Mouse (Mus musculus) kidney, embryonic 14.5 days (tissue): Measurements from ENCODE around the gene Aars2. TPM values are rescaled to one million over a fixed set of nuclear protein-coding genes. Genes with fewer than 3 reads are reported as not detected.
A peak's percentile ranks its signal among the peaks of the same experiment; 100 is the strongest.

ENCODE experiments used
- ATAC-seq: fragments of 200-750 bp; cut with Nextera tagmentation; 2 replicates; pipeline ENCODE4 v1.8.0; 2017; ENCODE audit warnings: moderate number of reproducible peaks, mild to moderate bottlenecking, moderate TSS enrichment, moderate library complexity; ENCODE audit not compliant: low FRiP score, low TSS enrichment
- H3K27ac ChIP-seq: fragments of 300-500 bp; sonication (generic); 2 replicates; pipeline ENCODE4 v1.5.1; 2014; ENCODE audit warnings: low read depth, mild to moderate bottlenecking, low read length, moderate library complexity, mixed read lengths
- H3K27me3 ChIP-seq: fragments of 300-500 bp; sonication (generic); 2 replicates; pipeline ENCODE4 v1.6.1; 2014; ENCODE audit warnings: mild to moderate bottlenecking, low read length; ENCODE audit not compliant: control insufficient read depth, insufficient read depth
- H3K36me3 ChIP-seq: fragments of 300-500 bp; sonication (generic); 2 replicates; pipeline ENCODE4 v1.6.1; 2014; ENCODE audit warnings: low read length, mixed read lengths; ENCODE audit not compliant: control insufficient read depth, insufficient read depth
- H3K4me1 ChIP-seq: fragments of 300-500 bp; sonication (generic); 2 replicates; pipeline ENCODE4 v1.6.1; 2014; ENCODE audit warnings: low read length, mixed read lengths; ENCODE audit not compliant: control insufficient read depth, insufficient read depth
- H3K4me2 ChIP-seq: fragments of 300-500 bp; sonication (generic); replicated peaks from 2 replicates; pipeline ENCODE4 v1.6.1; 2014; ENCODE audit warnings: low read depth, mild to moderate bottlenecking, low read length
- H3K4me3 ChIP-seq: fragments of 300-500 bp; sonication (generic); 2 replicates; pipeline ENCODE4 v1.5.1; 2014; ENCODE audit warnings: mild to moderate bottlenecking, low read length
- H3K9ac ChIP-seq: fragments of 300-500 bp; sonication (generic); 2 replicates; pipeline ENCODE4 v1.6.1; 2014; ENCODE audit warnings: low read depth, mild to moderate bottlenecking, low read length, moderate library complexity
- H3K9me3 ChIP-seq: fragments of 300-500 bp; sonication (generic); 2 replicates; pipeline ENCODE4 v1.6.1; 2016; ENCODE audit warnings: low read length; ENCODE audit not compliant: control insufficient read depth
- WGBS: fragments of 180-500 bp; shearing (Covaris S2); extraction: QIAGEN DNeasy Blood & Tissue Kit; methylation state at CpG from one replicate; pipeline ENCODE4 v1.1.7; 2014; 5-methylcytosine and 5-hydroxymethylcytosine counted together
- polyA plus RNA-seq: library from polyadenylated mRNA; unstranded; fragments of >200 nt; fragmentation: Nextera tagmentation; extraction: Ambion mirVana; gene quantifications from 2 replicates; pipeline ENCODE4 v1.2.1, GENCODE M21; 2014

Aars2 gene
- polyA plus RNA-seq, 1 experiment from 2014 or later = 18.5 TPM

- Histone ChIP-seq H3K4me3 (peak within 1 kb of the TSS; percentile 80), H3K9me3 (no peaks in the 10 kb centered on the region), H3K4me1 (peaks cover 22% of the 10 kb centered on the region), H3K9ac (peak within 1 kb of the TSS; percentile 84), H3K27ac (no peak within 1 kb of the TSS), H3K4me2 (peak within 1 kb of the TSS; percentile 99), H3K27me3 (peaks cover 44% of the 10 kb centered on the region), H3K36me3 (no peaks in the 10 kb centered on the region)
- 0% methylated on average over 13 of the region's 29 CpGs for WGBS
- ATAC-seq = peak; percentile 26
Measured at GRCm38 (mm10) chr17:45549617-45550181, 43.1 kb downstream of the Aars2 start, which contains the start of gene Tmem151b. Tmem151b (minus strand) TSS chr17:45549677.

DNA sequence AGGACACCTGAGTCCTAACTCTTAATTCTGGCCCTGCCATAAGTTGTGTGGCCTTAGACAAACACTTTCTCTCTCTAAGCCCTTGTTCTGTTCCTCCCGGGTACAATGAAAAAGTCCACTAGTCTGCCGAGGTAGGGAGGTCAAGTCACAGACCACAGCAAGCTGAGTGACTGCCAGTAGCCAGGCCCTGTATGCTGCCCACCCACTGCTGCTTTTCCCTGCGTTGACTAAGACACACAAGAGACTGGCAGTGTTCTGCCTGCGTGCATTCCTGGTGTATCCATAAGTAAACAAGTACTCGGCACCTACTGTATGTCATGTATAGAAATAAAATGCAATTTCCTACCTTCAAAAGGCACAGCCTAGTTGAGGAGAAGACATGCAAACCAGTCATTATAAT lies 43.6 kb downstream of the Aars2 start:
- peak overlapping the region; percentile 84; the same call in 1 of the 2 replicates for H3K9ac ChIP-seq
- H3K9me3 ChIP-seq = no peaks in the 10 kb centered on the region
- WGBS = 28% methylated on average over 5 of the region's 5 CpGs
- peak overlapping the region; percentile 99; the same call in 1 of the 2 replicates for H3K4me2 ChIP-seq
- peak overlapping the region; percentile 80; the same call in 1 of the 2 replicates for H3K4me3 ChIP-seq
- H3K4me1 ChIP-seq = peaks cover 17% of the 10 kb centered on the region
- no peaks in the 10 kb centered on the region for H3K36me3 ChIP-seq
- H3K27ac ChIP-seq = no peak overlapping the region
- no peak for ATAC-seq
- H3K27me3 ChIP-seq = peaks cover 39% of the 10 kb centered on the region

DNA sequence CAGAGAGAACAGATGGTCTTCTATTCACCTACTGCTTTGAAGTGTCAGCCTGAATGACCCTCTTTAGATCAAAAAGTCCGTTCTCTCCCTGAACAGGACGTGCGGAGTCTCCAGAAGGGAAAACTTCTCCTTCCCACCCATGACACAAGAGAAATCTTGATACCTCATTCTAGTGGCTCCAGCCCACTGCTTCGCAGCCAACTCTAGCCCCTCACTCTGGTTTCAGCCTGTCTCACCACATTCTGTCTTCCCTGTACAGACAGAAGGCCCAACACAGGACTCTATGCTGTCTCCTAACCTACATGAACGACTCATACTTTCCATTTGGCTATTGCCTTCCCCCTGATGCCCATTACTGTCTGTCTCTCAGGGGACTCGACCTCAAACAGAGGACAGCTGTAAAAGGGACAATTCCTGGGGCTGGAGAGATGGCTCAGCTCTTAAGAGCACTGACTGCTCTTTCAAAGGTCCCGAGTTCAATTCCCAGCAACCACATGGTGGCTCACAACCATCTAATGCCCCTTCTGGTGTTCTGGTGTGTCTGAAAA lies 44.7 kb downstream of the Aars2 start:
- ATAC-seq = no peak
- no peak overlapping the region for H3K9ac ChIP-seq
- no peaks in the 10 kb centered on the region for H3K9me3 ChIP-seq
- H3K27me3 ChIP-seq = peaks cover 32% of the 10 kb centered on the region
- no peak overlapping the region for H3K27ac ChIP-seq
- H3K4me1 ChIP-seq = peaks cover 17% of the 10 kb centered on the region
- WGBS = 22% methylated on average over 7 of the region's 7 CpGs
- H3K4me3 ChIP-seq = no peak overlapping the region
- no peak overlapping the region for H3K4me2 ChIP-seq
- H3K36me3 ChIP-seq = no peaks in the 10 kb centered on the region

DNA sequence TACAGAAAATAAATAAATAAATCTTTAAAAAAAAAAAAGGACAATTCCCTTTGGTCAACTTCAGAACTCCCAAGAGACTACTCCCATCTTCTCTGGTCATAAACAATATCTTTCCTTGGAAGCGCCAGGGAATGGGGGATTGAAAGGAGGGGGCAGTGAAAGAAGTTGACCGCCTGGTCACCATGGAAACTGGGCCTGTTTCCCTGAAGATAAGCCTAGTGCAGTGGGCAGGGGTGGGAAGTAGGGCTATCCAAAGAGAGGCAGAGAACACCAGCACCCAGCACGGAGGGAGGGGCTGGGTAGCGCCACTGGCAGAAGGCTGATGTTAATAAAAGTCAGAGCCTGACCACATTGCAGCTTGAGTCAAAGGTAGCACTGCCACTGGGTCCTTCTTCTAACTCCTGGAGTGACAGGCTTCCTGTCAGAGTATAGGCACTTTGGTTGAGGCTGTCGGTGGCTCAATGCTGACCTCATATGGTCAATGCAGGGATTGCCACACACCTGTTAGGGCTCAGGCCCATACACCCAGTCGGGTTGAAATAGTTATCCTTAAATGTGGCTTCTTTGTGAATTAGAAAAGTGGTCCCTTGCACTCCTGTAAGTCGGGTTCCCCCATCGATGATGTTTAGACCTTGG lies 45.3 kb downstream of the Aars2 start:
- Histone ChIP-seq H3K27me3 (peaks cover 26% of the 10 kb centered on the region), H3K4me3 (no peak overlapping the region), H3K27ac (no peak overlapping the region), H3K9ac (no peak overlapping the region), H3K4me1 (peaks cover 17% of the 10 kb centered on the region), H3K36me3 (no peaks in the 10 kb centered on the region), H3K4me2 (no peak overlapping the region), H3K9me3 (no peaks in the 10 kb centered on the region)
- peak; percentile 13; the same call in 1 of the 2 replicates for ATAC-seq
- 6% methylated on average over 8 of the region's 8 CpGs for WGBS

DNA sequence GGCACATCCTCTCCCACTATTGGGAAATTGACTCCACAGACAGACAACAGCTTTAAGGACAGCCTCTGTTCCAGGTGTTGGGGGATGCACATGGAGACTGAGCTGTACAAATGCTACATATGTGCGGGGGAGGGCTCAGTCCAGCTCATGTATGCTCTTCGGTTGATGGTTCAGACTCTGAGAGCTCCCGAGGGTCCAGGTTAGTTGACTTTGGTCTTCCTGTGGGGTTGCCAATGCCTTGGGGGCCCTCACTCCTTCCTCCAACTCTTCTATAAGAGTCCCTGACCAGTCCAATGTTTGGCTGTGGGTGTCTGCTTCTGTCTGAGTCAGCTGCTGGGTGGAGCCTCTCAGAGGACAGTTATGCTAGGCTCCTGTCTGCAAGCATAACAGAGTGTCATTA lies 46.4 kb downstream of the Aars2 start:
- H3K4me1 ChIP-seq = peaks cover 19% of the 10 kb centered on the region
- H3K27ac ChIP-seq = no peak overlapping the region
- H3K4me2 ChIP-seq = no peak overlapping the region
- WGBS = 80% methylated on average over 3 of the region's 3 CpGs
- no peak overlapping the region for H3K9ac ChIP-seq
- H3K9me3 ChIP-seq = no peaks in the 10 kb centered on the region
- ATAC-seq = no peak
- H3K27me3 ChIP-seq = peaks cover 15% of the 10 kb centered on the region; the same call in 1 of the 2 replicates
- no peaks in the 10 kb centered on the region for H3K36me3 ChIP-seq
- H3K4me3 ChIP-seq = no peak overlapping the region

DNA sequence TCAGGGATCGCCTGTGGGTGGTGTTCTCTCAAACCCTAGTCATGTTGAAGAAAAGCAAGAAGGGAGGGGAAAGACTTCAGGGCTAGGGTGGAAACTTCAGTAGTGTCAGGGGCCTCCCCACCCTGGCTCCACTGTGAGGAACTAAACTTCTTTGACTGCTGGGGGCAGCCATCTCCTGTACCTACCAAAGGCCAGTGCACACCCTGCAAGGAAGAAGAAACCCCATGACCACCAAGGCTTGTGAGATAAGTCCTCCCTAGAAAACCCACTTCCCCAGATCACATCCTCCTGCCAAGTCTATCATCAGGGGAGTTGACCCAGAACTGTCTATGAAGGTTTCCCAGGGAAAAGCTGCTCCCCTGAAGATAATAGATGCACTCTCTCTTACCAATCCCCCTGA lies 47.8 kb downstream of the Aars2 start:
- WGBS = 44% methylated on average over 1 of the region's 1 CpGs
- Histone ChIP-seq H3K4me3 (no peak overlapping the region), H3K4me2 (no peak overlapping the region), H3K4me1 (peaks cover 16% of the 10 kb centered on the region), H3K9ac (no peak overlapping the region), H3K9me3 (no peaks in the 10 kb centered on the region), H3K36me3 (no peaks in the 10 kb centered on the region), H3K27ac (no peak overlapping the region), H3K27me3 (peaks cover 7% of the 10 kb centered on the region; the same call in 1 of the 2 replicates)
- ATAC-seq = no peak

GRCm38 (mm10) chr17:45555452-45556106 lies 48.9 kb downstream of the Aars2 start, which contains the start of gene Nfkbie:
Nfkbie (plus strand) TSS chr17:45555703.
- Histone ChIP-seq H3K36me3 (no peaks in the 10 kb centered on the region), H3K4me3 (peak within 1 kb of the TSS; percentile 59), H3K4me1 (peaks cover 8% of the 10 kb centered on the region; the same call in 1 of the 2 replicates), H3K27me3 (peaks cover 7% of the 10 kb centered on the region; the same call in 1 of the 2 replicates), H3K4me2 (peak within 1 kb of the TSS; percentile 92), H3K9ac (peak within 1 kb of the TSS; percentile 60), H3K9me3 (no peaks in the 10 kb centered on the region), H3K27ac (no peak within 1 kb of the TSS)
- under 1% methylated on average over 45 of the region's 45 CpGs for WGBS
- ATAC-seq = peak; percentile 72

DNA sequence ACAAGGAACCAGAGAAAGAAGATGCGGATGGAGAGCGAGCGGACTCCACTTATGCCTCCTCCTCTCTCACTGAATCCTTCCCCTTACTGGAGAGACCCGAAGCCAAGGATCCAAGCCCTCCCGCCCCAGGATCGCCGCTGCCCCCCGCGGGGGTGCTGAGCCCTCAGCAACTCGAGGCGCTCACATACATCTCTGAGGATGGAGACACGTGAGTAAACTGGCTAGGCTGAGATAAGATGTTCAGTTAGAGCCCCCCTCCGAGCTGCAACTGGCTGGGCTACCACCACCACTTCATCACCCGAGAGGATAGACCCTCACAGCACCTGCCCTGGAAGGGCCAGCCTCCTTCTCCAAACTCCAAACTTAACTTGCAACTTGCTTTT lies 49.5 kb downstream of the Aars2 start:
- Histone ChIP-seq H3K9ac (peak overlapping the region; percentile 60), H3K36me3 (no peaks in the 10 kb centered on the region), H3K9me3 (no peaks in the 10 kb centered on the region), H3K27ac (no peak overlapping the region), H3K4me3 (peak overlapping the region; percentile 59), H3K27me3 (peaks cover 7% of the 10 kb centered on the region; the same call in 1 of the 2 replicates), H3K4me1 (peaks cover 8% of the 10 kb centered on the region; the same call in 1 of the 2 replicates), H3K4me2 (peak overlapping the region; percentile 92)
- no peak for ATAC-seq
- 4% methylated on average over 14 of the region's 14 CpGs for WGBS
